Mouse (Mus musculus): ENCODE results near the gene LTO1. TPM values are rescaled to one million over a fixed set of nuclear protein-coding genes. Genes with fewer than 3 reads are reported as not detected.
"Not testable (repeated sequence)": the region's sequence is repeated elsewhere in the genome, so short reads cannot be mapped to it uniquely, and the experiment has no call there.

The LTO1 gene
- total RNA-seq (2021): 10 to 100 TPM; 26.2 to 33.8 TPM
- long read RNA-seq, experiment 1, transcript LTO1-201 (5 exons, 2,015 nt): major isoform, 11 of 19 reads
- long read RNA-seq, experiment 1, partial matches to known transcripts: 0 of 19 reads
- long read RNA-seq, experiment 1, other reads (novel, unspliced or antisense): 4 of 19 reads
- long read RNA-seq, experiment 2, full-length matches to known transcripts: 25 of 27 reads
- long read RNA-seq, experiment 2, partial matches to known transcripts: 1 of 27 reads
- long read RNA-seq, experiment 2, other reads (novel, unspliced or antisense): 1 of 27 reads

DNA sequence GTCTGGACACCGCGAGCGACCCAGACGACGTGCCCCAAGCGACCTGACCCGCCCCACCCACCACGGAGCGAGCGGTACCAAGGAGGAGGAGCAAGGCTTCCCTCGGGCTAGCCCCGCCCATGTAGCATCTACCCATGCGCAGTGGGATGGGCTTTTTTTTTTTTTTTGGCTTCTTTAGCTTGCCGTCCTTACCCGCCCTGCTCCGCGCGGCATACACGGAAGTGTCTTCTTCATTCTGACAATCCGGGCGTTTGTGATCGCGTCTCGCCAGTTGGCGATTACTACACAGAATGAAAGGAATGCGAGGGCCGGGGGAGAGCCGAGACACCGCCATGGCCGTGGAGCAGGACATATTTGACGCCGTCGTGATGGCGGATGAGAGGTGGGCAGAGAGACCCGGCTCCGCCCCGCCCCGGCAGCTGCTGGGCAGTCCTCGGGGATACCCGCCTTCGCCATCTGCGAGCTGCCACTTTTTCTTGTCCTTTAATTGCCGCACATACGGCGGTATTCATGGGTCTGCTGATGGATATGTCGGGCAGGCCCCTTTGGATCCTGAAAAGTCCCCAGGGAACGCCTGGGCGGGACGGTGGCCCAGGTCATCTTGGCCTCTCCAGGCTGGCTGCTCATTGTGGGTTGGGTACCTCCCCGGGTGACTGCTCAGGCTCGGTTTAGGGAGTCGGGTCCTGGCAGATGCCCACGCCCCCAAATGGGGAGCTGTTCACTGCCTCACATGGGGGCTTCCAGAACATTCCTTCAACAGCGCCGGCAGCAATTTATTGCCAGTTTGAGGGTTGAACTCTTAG is at the start of gene LTO1:
LTO1 (plus strand) TSS at position 153 of the 803 bp plus-strand sequence.
- no peak for TF ChIP-seq CTCF (conservative IDR thresholded peaks at IDR 0.05)
- DNase-seq (ENCODE audit: low spot score in 2 of 2): peak; percentile 87 to 92
- Histone ChIP-seq H3K4me3 (peak within 1 kb of the TSS; percentile 89), H3K27ac (peak within 1 kb of the TSS; percentile 94)

GRCm38 (mm10) chr7:144867161-144867560 is 47.7 kb upstream of the LTO1 start:
- TF ChIP-seq CTCF (conservative IDR thresholded peaks at IDR 0.05): no peak
- H3K27ac ChIP-seq: no peak overlapping the region
- no peak for DNase-seq (ENCODE audit: low spot score in 2 of 2)

GRCm38 (mm10) chr7:144867602-144868001 is 47.3 kb upstream of the LTO1 start:
- Histone ChIP-seq H3K4me3 (no peak overlapping the region), H3K27ac (no peak overlapping the region)
- no peak for TF ChIP-seq CTCF (conservative IDR thresholded peaks at IDR 0.05)
- DNase-seq (ENCODE audit: low spot score in 2 of 2): no peak

More at GRCm38 (mm10) chr7:144867161-144867560, 47.7 kb upstream of the LTO1 start:
- no peak overlapping the region for H3K4me3 ChIP-seq

DNA sequence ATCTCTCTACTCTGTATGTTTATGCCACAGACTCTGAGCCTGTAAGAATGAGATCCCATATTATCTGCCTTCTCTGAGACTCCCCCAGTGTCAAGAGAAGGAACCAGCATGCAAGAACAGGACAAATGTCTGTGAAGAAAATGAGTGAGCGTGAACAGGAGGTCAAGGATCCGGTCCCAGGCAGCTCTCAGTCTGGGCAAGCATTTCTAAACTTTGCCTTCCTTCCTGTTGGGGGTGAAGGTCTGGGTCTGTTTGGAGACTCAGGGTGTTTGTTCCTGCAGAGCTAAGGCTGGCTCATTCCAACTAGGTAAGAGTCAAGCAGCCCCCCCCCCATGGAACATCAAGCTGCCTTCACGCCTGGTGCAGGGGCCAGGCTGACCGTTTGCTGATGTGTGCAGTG is 42.5 kb upstream of the LTO1 start:
- no peak for TF ChIP-seq CTCF (conservative IDR thresholded peaks at IDR 0.05)
- no peak overlapping the region for H3K4me3 ChIP-seq
- no peak overlapping the region for H3K27ac ChIP-seq
- DNase-seq (ENCODE audit: low spot score in 2 of 2): no peak

GRCm38 (mm10) chr7:144873160-144873559 is 41.7 kb upstream of the LTO1 start:
- no peak for TF ChIP-seq CTCF (conservative IDR thresholded peaks at IDR 0.05)
- H3K4me3 ChIP-seq: no peak overlapping the region
- H3K27ac ChIP-seq: no peak overlapping the region
- DNase-seq (ENCODE audit: low spot score in 2 of 2): no peak

- H3K27ac ChIP-seq: no peak overlapping the region
- no peak overlapping the region for H3K4me3 ChIP-seq
- TF ChIP-seq CTCF (conservative IDR thresholded peaks at IDR 0.05): no peak
- no peak for DNase-seq (ENCODE audit: low spot score in 2 of 2)
These were observed 40.7 kb upstream of the LTO1 start for GRCm38 (mm10) chr7:144874226-144874625.

DNA sequence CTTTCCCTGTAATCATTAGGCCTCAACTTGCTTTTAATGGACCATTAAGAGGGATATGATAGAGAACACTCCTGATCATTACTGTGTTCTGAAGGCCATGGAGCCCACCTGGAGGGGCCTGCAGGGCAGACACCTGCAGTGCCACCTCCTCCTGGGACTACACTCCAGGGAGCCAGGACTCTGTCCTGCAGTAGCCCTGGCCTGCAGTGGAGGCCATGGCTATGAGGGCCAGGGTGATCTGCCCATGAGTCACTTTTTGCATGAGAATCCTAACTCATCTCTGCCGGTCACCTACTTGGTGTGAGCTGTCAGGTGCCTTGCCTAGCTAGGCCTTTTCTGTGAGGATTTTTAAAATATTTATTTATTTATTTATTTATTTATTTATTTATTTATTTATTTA is 36.5 kb upstream of the LTO1 start:
- no peak for TF ChIP-seq CTCF (conservative IDR thresholded peaks at IDR 0.05)
- H3K4me3 ChIP-seq: no peak overlapping the region
- DNase-seq (ENCODE audit: low spot score in 2 of 2): no peak
- H3K27ac ChIP-seq: no peak overlapping the region

GRCm38 (mm10) chr7:144883106-144883505 is 31.8 kb upstream of the LTO1 start:
- Histone ChIP-seq H3K27ac (no peak overlapping the region), H3K4me3 (no peak overlapping the region)
- TF ChIP-seq CTCF (conservative IDR thresholded peaks at IDR 0.05): no peak
- DNase-seq (ENCODE audit: low spot score in 2 of 2): no peak

DNA sequence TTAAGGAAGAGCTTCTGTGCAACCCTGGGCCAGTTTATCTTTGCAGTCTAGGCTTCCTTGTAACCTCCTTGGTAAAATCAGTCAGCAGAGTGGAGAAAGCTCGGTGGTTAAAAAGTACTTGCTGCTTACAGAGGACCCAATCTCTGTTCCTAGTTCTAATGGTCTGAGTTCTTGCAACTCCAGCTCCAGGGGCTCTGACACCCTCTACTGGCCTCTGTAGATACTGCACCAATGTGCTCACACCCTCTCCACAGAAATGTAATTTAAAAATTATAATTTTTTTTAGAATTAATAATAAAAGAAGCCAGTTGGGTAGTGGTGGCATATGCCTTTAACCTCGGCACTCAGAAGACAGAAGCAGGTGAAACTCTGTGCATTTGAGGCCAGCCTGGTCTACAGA is 27.2 kb upstream of the LTO1 start:
- peak; percentile 52 for TF ChIP-seq CTCF (conservative IDR thresholded peaks at IDR 0.05)
- no peak for DNase-seq (ENCODE audit: low spot score in 2 of 2)
- Histone ChIP-seq H3K4me3 (no peak overlapping the region), H3K27ac (no peak overlapping the region)

- no peak overlapping the region for H3K27ac ChIP-seq
- TF ChIP-seq CTCF (conservative IDR thresholded peaks at IDR 0.05): no peak
- DNase-seq (ENCODE audit: low spot score in 2 of 2): no peak
- H3K4me3 ChIP-seq: no peak overlapping the region
These were observed 26.2 kb upstream of the LTO1 start for GRCm38 (mm10) chr7:144888564-144889299.

- not testable (repeated sequence) for H3K27ac ChIP-seq; DNase-seq (ENCODE audit: low spot score in 2 of 2); H3K4me3 ChIP-seq
- TF ChIP-seq CTCF (conservative IDR thresholded peaks at IDR 0.05): peak; percentile 41
These were observed 24.2 kb upstream of the LTO1 start for GRCm38 (mm10) chr7:144890661-144891060.

DNA sequence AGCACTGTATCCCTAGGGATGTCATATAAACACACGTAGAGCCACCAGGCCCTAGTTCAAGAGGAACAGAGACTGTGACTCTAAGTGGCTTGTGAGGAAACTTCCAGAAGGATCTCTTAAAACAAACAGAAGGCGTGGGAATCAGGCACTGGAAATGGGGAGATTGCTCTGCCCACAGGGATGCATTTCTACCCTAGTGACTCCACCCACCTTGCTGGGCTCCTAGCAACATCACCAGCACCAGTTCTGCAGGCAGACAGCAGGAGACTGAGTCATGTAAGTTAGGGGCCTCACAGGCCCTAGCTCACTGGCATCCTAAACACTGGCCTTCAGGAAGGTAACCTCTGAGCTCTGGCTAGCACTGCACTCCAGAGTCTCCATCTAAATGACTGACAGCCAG is 23.0 kb upstream of the LTO1 start:
- Histone ChIP-seq H3K4me3 (no peak overlapping the region), H3K27ac (peak overlapping the region; percentile 33; the same call in 1 of the 2 replicates)
- peak in 1 of 2 experiments; percentile 49 for DNase-seq (ENCODE audit: low spot score in 2 of 2)
- no peak for TF ChIP-seq CTCF (conservative IDR thresholded peaks at IDR 0.05)

- Histone ChIP-seq H3K27ac (peak overlapping the region; percentile 33; the same call in 1 of the 2 replicates), H3K4me3 (no peak overlapping the region)
- TF ChIP-seq CTCF (conservative IDR thresholded peaks at IDR 0.05): peak; percentile 35; the same call in 1 of the 2 replicates
- no peak for DNase-seq (ENCODE audit: low spot score in 2 of 2)
These were observed 22.6 kb upstream of the LTO1 start for GRCm38 (mm10) chr7:144892322-144892721.

Data from layer of hippocampus, adult 2 months (tissue).